Mouse (Mus musculus): ENCODE data around the gene Prm3.

DNA sequence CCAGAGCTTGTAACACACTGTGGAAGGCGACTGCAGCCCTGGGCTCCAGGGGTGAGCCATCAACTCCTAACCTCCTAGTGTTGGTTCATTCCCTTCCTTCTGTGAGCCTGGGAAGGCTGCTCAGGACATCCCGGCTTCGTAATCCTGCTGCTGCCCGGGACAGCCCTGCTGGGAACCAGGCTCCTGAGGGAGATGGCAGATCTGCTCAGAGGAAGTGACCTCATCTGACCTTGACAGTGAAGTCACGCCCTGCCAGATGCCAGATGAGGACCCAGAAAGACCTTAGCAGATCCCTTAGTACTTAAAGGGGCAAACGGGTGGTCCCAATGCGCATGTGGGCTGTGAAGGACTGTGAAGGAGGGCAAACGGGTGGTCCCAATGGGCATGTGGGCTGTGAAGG, 29.5 kb downstream of the Prm3 start:
- no peak for TF ChIP-seq GATA1 (IDR thresholded peaks at IDR 0.05; ENCODE audit: low read length)
- no peak for TF ChIP-seq TAL1 (IDR thresholded peaks at IDR 0.05; ENCODE audit: low read length)
